Comparison of ENCODE assay signal across 20 mouse cellular contexts in genomic region chr9:30824056-30824625, GRCm38 (mm10).
"Had no signal": no experiment of that assay in that cellular context is flagged by ENCODE, and none has a peak within 500 bp of the region (broad histone marks: within the 10 kb centered on the region; RNA-seq: fewer than 3 reads in every experiment).

No protein-coding gene starts in this region.

- H3K27ac ChIP-seq: kidney, embryonic 15.5 days; layer of hippocampus, adult 2 months; limb, embryonic 10.5 days; limb, embryonic 13.5 days; liver, embryonic 13.5 days; midbrain, embryonic 10.5 days; midbrain, embryonic 13.5 days; neural tube, embryonic 13.5 days; stomach, embryonic 15.5 days had no signal

- H3K9ac ChIP-seq: kidney, embryonic 15.5 days; limb, embryonic 13.5 days; liver, embryonic 13.5 days; midbrain, embryonic 13.5 days; neural tube, embryonic 13.5 days; stomach, embryonic 15.5 days had no signal

- DNase-seq: kidney, postnatal 10 days; layer of hippocampus, adult 9-11 months; liver; liver, embryonic 13.5 days; retina, postnatal 1 day; right cerebral cortex, postnatal 25 days; spleen, adult 18-20 months; thymus, postnatal 25 days had no signal

- H3K4me1 ChIP-seq: limb, embryonic 13.5 days; liver, embryonic 13.5 days; megakaryocyte, embryonic 14.5 days; midbrain, embryonic 10.5 days; midbrain, embryonic 13.5 days; neural tube, embryonic 13.5 days; stomach, embryonic 15.5 days had no signal

- H3K4me2 ChIP-seq: kidney, embryonic 15.5 days; limb, embryonic 13.5 days; liver, embryonic 13.5 days; midbrain, embryonic 13.5 days; neural tube, embryonic 13.5 days; stomach, embryonic 15.5 days had no signal

- ATAC-seq: intestine, postnatal 0 days; midbrain, embryonic 13.5 days; midbrain, embryonic 16.5 days had no signal

- H3K4me3 ChIP-seq: kidney, embryonic 15.5 days; layer of hippocampus, adult 2 months; limb, embryonic 10.5 days; limb, embryonic 13.5 days; liver, embryonic 13.5 days; megakaryocyte, embryonic 14.5 days; midbrain, embryonic 10.5 days; midbrain, embryonic 13.5 days; myocyte; neural tube, embryonic 13.5 days; stomach, embryonic 15.5 days had no signal

- H3K9me3 ChIP-seq: kidney, embryonic 15.5 days; limb, embryonic 10.5 days; liver, embryonic 13.5 days; megakaryocyte, embryonic 14.5 days; midbrain, embryonic 10.5 days; midbrain, embryonic 13.5 days; neural tube, embryonic 13.5 days; stomach, embryonic 15.5 days had no signal

- H3K27me3 ChIP-seq: kidney, embryonic 15.5 days; limb, embryonic 13.5 days; liver, embryonic 13.5 days; megakaryocyte, embryonic 14.5 days; midbrain, embryonic 13.5 days; neural tube, embryonic 13.5 days; stomach, embryonic 15.5 days had no signal

- H3K36me3 ChIP-seq: kidney, embryonic 15.5 days; limb, embryonic 10.5 days; limb, embryonic 13.5 days; liver, embryonic 13.5 days; midbrain, embryonic 10.5 days; midbrain, embryonic 13.5 days; neural tube, embryonic 13.5 days; stomach, embryonic 15.5 days had no signal
